Mouse (Mus musculus): ENCODE results near the gene Mrpl34. TPM values are rescaled to one million over a fixed set of nuclear protein-coding genes. Genes with fewer than 3 reads are reported as not detected.
"Not testable (repeated sequence)": the region's sequence is repeated elsewhere in the genome, so short reads cannot be mapped to it uniquely, and the experiment has no call there.

The Mrpl34 gene
- total RNA-seq (2021): 10 to 100 TPM; 29.0 to 34.4 TPM
- long read RNA-seq, experiment 1, transcript Mrpl34-201 (2 exons, 607 nt): major isoform, 16 of 17 reads
- long read RNA-seq, experiment 1, partial matches to known transcripts: 1 of 17 reads
- long read RNA-seq, experiment 1, other reads (novel, unspliced or antisense): 0 of 17 reads
- long read RNA-seq, experiment 2, transcript Mrpl34-201 (2 exons, 607 nt): major isoform, 14 of 14 reads
- long read RNA-seq, experiment 2, partial matches to known transcripts: 0 of 14 reads
- long read RNA-seq, experiment 2, other reads (novel, unspliced or antisense): 0 of 14 reads

DNA sequence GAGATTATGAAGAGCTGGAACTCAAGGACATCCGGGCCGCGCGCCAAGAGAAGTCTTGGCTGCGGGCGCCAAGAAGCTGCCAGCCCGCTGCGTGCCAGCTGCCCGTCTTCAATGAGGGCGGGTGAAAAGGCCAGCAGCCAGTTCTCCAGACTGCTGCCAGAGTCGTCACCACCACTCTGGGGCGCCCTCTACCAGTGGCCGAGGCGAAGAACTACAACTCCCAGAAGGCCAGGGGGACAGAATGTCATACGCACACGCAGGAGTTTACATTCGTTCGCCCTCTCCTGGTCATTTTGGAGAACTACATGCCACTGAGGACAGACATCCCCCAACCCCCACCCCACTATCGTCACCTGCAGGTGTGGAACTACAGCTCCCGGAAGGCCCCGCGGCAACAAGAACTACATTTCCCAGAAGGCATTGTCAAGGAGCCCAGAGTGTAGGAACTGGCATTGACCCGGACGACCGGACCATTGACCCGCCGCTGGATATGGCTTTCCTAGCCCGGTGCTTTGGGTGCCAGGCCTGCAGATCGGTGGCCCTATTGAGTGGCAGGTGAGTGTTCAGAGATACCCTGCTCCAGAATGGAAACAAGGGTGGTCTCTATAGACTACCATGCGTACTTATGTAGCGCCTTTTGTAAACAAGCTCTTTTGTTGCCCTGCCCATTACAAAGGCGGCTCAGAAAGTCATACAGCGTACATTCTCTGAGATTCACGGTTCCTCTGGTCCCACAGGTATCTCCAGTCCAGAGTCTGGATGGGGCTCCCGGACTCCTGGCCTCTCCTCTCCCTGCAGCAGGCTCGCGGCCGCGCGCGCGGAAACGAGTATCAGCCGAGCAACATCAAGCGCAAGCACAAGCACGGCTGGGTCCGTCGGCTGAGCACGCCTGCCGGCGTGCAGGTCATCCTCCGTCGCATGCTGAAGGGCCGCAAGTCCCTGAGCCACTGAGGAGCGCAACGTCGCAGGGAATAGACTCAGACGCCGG, at the start of gene Mrpl34:
TSS of gene Mrpl34 (plus strand) at position 447 of the 988 bp plus-strand sequence.
- peak; percentile 87 to 95 for DNase-seq (ENCODE audit: low spot score in 2 of 2)

DNA sequence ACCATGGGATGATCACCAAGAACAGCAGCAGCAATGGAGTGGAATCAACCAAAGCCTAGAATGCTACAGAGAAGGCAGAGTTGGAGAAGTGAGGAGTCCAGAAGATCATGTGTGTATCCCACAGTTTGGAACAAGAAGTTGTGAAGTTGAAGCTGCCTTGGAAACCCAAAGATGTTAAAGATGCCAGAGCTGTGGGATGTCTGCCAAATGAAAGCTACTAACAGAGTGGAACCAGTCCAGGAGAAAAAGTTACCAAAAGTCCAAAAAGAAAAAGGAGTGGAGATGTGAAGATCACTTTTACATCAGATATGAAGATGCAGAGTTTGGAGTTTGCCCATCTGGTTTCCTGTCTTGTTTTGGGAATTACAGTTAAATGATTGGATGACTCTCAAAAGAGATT, 42.6 kb upstream of the Mrpl34 start:
- DNase-seq (ENCODE audit: low spot score in 2 of 2): no peak

DNA sequence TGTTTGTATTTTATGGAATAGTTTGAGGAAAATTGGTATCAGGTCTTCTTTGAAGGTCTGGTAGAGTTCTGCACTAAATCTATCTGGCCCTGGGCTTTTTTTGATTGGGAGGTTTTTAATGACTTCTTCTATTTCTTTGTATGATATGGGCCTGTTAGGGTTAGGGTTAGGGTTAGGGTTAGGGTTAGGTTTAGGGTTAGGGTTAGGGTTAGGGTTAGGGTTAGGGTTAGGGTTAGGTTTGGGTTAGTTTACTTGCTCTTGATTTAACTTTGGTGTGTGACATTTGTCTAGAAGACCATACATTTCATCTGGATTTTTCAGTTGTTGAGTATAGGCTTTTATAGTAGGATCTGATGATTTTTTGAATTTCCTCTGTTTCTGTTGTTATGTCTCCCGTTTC, 31.8 kb upstream of the Mrpl34 start:
- not testable (repeated sequence) for DNase-seq (ENCODE audit: low spot score in 2 of 2)

DNA sequence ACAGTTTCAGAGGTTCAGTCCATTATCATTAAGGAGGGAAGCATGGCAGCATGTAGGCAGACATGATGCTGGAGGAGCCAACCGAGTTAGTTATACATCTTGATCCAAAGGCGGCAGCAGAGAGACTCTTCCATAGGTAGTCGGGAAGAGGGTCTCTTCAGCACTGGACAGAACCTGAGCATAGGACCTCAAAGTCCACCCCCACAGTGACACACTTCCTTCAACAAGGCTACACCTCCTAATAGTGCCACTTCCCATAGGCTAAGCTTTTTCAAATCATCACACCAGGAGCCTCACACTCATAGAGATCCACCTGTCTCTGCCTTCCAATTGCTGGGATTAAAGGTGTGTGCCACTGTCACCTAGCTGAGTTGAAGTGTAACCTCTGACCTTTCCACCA, 27.7 kb upstream of the Mrpl34 start:
- DNase-seq (ENCODE audit: low spot score in 2 of 2): no peak

DNA sequence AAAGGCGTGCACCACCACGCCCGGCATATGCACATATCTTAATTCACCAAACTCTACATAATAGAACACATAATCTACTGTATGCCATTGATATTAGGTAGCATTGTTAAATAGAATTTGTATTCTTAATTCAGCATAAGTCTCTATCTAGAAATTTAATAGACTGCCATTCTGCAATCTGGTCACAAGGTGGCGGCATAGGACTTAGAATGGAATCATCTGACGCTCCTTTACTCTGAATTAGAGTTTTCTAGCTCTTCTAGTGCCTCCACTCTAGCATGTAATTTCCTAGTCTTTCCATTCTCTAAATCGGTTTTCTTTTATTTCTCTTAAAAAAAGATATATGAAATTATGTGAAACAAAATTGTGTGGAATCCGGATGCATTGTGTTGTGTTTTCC, 23.4 kb upstream of the Mrpl34 start:
- DNase-seq (ENCODE audit: low spot score in 2 of 2): no peak

DNA sequence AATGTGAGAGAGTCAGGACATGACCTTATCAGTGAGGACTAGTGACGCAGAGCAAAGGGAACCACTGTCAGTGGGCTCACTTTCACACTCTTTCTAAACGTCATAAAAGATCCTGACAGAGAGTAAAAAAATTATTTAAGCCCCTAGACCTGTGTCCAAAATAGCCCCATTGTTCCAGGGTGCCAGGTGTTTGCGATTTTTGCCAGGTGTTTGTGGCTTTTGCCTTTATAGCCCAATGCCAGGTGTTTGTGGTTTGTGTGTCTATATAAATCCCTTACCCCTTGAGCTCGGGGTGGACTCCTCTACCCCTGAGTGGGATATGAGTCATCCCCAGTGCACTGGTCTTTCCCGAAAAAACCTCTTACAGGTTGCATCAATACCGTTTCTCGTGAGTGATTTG, 19.7 kb upstream of the Mrpl34 start:
- DNase-seq (ENCODE audit: low spot score in 2 of 2): no peak

DNA sequence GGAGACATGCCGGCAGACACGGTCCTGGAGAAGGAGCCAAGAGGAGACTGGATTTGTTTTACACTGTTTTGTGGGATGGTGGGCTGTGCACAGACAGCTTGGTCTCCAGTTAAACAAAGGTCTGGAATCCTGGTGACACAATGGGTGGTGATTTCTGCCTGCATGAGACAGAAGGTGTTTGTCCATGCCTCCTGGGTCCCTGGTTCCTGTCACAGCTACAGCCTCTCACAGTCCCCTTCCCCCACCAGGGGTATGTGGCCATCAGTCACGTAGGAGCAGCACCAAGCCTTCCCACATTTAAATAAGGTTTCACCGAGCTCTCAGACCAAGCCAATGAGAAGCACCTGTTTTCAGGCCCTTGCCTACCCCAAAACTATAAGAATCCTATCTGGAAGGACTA, 13.4 kb upstream of the Mrpl34 start:
- DNase-seq (ENCODE audit: low spot score in 2 of 2): no peak

DNA sequence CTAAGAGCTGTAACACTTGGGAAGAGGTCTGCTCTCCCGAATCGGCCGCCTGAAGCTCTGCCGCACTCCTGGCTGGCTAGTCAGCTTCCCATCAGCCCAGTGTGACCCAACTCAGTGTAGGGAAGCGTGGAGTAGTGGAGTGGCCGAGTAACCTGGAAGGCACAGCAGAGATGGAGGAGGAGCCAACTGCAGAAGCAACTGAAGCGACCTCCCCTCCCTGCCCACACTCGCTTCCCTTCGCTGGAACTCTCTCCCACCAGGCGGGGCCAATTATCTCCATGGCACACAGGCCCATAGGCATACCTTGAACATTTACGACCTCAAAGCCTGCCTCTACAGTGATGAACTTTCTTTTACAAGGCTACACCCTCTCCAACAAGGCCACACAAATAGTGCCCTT, 13.0 kb upstream of the Mrpl34 start:
- DNase-seq (ENCODE audit: low spot score in 2 of 2): no peak

DNA sequence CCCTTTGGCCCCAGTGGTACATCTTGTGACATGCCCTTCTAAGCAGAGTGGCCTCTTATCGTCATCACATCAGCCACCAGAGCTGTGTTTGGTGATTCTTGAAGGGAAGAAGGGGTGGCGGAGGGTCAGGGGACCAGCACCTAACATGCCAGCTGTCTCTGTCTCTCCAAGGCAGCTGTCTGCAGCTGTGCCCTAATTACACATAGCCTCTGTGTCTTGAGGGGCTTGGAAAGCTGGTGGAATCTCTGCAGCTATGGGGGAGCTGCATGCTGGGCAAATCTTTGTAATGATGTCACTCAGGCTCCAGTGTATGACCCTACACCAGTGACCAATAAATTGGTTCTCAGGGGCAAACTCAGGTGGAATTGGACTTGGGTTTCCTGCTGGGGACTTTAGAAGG, 12.1 kb upstream of the Mrpl34 start:
- peak in 1 of 2 experiments; percentile 14 for DNase-seq (ENCODE audit: low spot score in 2 of 2)

DNA sequence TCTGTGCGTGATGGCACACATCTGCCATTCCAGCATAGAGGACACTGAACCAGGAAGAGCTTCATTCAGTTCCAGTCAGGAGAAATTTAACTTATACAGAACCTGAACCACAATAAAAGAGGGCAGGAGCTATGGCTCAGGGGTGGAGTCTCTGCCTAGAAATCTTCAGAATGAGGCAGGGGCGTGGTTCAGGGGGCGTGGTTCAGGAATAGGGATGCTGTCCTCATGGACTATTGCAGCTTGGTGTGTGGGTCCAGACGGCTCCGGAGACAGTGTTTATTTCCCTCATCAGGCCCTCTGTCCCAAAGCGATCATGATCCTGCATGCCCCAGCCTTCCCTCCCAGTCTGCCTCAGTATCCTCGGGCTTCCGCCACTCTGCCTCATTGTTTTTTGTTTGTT, 10.1 kb upstream of the Mrpl34 start:
- DNase-seq (ENCODE audit: low spot score in 2 of 2): peak in 1 of 2 experiments; percentile 6

DNA sequence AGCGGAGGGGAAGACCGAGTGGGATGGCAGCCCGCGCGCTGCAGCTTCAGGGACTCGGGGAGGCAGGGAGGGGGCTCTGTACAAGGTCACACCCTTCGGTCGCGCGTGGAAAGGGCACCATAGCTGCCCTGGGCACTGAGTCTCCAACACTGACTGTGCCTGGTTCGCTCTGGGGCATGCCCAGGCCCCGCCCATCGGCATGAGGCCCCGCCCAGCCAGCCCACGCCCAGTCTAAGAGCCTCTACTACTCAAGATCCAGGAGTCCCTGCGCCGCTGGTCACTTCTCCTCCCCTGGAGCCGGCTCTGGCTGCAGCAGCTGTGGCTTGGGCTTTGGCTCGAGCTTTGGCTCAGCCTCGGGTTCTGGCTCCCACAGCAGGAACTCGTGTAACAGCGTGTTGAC, 7.9 kb upstream of the Mrpl34 start:
- peak in 1 of 2 experiments; percentile 15 for DNase-seq (ENCODE audit: low spot score in 2 of 2)

DNA sequence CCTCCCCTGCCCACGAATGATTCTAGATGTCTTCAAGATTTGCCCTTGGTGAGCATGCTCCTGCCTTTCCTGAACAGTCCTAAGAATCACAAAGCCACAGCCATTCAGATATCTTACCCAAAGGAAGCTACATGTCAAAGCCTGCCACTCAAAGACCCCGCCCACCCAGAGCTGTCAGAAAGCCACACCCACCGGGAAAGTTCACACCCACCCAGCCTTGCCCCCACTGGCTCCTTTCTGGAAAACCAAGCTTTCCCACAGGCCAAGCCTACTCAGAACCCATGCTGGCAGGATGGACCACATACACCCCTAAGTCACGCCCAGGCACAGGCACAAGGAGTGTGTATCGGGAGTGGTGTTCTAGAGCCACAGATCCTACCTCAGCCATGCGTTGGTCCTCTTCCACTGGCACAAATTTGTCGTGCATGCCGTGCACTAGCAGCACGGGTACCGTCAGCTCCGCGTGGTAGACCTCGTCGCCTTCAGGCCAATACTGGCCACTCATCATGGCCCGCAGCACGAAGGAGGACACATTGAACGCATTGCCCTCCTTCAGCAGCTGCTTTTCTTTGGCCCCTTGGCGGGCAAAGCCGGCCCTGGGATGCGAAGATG, 7.0 kb upstream of the Mrpl34 start:
- DNase-seq (ENCODE audit: low spot score in 2 of 2): peak in 1 of 2 experiments; percentile 9

DNA sequence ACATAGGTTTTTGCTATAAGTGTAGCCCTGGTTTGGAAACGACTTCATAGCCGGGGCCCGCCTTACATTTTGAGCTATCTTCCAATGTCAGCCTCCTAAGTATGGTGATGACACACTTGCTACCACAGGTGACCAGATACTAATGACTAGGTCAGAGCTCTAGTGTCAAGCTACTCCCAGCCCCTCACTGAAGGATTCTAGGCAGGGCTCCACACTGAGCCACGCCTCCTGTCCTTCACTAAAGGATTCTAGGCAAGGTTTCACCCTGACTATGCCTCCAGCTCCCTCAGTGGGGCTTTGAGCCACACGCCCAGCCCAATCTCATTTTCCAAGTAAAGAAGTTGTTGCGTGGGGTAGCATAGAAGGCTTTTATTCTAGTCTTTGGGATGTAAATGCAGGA, 4.0 kb upstream of the Mrpl34 start:
- no peak for DNase-seq (ENCODE audit: low spot score in 2 of 2)

DNA sequence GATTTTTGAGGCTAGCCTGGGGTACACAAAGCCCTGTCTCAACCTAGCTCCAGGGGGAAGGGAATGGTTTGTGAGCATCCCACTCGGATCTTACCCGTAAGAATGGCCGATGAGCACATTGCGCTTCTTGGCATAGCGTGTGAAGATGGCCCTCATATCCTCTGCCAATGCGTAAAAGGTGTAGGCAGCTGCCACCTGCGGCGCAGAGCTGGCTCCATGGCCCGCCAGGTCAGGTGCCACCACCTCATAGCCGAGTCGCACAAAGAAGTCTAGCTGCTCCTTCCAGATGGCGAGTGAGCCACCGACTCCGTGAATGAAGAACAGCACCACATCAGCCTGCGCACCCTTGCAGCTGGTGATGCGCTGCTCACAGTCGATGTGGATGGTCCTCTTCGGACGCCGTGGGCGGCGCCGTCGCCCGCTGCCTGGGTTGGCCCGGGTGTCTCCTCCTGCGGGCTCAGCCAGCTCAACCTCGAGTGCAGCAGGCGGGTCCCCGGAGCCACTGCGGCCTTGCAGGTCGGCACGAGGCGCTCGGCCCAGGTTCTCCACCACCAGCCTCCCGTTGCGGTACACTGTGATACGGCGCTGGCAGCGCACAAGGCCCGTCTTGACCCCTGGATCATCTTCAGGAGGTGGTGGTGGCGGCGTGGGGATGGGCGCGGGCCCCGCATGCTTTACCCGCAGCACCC, 3.5 kb upstream of the Mrpl34 start:
- no peak for DNase-seq (ENCODE audit: low spot score in 2 of 2)

DNA sequence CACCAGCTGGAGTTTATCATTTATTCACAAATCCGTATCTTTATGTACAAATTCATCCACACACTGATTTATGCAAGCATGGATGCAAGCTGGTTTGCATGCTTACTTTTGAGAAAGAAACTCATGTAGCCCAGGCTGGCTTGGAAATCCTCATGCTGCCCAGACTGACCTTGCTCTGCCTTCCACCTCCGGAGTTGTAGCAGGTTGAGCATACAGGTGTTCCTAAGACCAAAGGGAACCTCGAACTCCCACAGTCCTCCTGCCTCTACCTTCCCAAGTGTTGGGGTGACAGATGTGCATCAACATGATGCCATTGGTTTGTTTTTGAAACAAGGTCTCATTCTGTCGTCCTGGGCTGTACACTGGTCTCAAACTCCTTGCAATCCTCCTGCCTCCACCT, 2.6 kb upstream of the Mrpl34 start:
- DNase-seq (ENCODE audit: low spot score in 2 of 2): no peak

DNA sequence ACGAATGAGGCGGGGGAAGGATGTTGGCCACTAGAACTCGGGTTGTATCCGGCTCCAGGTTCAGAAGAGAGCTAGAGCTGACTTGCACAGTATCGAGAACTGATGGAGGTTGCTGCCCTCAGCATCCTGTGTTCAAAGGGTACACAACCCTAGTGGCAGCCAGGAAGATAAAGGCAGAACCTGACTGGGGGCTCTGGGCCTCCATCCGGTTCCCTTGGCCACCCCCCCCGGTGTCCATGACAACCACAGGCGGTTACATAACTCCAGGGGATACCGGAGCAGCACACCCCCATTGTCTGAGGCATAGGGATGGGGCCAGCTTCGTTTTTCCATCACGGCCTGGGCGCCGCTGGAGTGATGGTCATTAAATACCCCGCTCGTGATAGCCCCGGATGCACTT, 2.0 kb upstream of the Mrpl34 start:
- DNase-seq (ENCODE audit: low spot score in 2 of 2): no peak

DNA sequence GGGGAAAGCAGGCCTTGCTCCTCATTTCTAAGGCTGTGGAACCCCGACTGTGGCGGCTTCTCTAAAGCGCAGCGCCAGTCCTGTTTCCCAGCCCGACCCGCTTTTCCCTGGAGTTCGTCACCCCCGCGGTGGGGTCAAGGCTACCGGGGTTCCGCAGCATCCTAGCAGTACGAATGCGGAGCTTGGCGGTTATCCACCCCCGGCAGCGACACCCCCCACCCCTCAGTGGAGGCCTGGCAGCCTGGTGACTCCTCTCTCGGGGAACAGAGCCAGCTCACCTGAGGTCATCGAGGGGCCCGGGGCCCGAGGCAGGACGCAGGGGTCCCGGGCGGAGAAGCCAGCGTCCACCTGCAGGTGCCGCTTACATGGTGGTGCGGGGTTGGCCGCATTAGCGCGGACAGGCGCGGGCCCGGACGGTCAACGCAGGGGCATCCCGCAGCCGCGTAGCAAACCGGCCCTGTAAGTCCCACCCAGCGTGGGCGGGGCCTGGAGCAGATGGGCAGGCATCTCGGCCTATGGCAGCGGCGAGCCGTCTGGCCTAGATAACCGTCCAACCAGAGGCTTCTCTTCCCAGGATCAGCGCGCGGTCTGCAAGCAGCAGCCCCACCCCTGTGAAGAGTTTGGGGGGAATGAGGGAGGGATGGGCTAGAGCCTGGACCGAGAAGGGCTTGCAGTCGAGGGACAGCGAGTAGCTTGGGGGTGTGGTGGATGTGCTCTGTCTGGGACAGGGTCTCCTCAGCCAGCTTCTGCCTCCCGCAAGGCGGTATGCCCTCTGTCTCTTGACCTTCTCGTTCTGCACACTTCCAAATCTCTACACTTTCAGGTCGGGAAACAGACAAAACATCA, 1.3 kb upstream of the Mrpl34 start, which contains the start of gene Abhd8:
TSS of gene Abhd8 (minus strand) at position 468 of the 846 bp plus-strand sequence.
- peak; percentile 93 to 97 for DNase-seq (ENCODE audit: low spot score in 2 of 2)

DNA sequence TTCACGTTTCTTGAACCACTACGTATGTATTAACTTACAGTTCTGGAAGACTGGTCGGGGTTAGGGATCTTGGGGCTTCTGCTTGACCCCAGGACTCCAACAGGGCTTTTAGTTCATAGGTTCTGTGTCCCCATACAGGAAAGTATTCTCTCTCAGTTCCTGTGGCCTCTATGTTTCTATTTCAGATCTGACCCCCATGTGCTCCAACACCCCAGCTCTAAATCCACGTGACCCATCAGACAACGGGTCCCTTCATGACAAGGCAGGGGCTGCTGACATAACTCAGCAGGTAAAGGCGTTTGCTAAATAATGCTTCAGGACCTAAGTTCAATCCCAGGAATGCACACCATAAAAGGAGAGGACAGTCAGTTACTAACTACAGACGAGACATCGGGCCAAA, 974 bp downstream of the Mrpl34 start:
- DNase-seq (ENCODE audit: low spot score in 2 of 2): no peak

DNA sequence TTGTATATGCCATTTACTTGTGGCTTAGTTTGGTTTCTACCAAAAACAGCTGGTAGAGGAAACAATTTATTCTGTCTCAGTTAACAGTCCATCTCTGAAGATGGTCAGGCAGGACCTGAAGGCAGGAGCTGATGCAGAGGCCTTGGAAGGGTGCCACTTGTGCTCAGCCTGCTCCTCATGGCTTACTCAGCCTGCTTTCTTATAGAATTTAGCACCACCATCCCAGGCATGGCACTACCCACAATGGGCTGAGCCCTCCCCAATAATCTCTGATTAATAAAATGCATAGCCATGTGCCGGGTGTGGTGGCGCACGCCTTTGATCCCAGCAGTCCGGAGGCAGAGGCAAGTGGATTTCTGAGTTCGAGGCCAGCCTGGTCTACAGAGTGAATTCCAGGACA, 1.4 kb downstream of the Mrpl34 start:
- DNase-seq (ENCODE audit: low spot score in 2 of 2): no peak

DNA sequence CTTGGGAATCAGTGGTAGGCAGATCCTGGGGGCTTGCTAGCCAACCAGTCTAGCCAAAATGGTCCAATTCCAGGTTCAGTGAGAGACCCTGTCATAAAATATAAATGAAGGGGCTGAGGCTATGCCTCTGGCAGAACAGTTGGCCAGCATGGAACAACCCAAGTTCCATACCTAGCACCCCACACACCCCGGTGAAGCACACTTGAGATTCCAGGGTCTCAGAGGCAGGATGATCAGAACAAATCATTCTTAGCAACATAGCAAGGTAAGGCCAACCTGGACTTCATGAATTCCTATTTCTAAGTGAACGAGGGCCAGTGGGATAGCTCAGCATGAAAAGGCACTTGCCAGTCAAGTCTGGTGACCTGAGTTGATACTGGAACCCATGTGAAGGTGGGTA, 2.4 kb downstream of the Mrpl34 start:
- no peak for DNase-seq (ENCODE audit: low spot score in 2 of 2)

Measured in gastrocnemius, postnatal 4 days (tissue).